ENCODE assay signal across 8 mouse cellular contexts in genomic region chr4:133251214-133251613, GRCm38 (mm10). TPM values are rescaled to one million over a fixed set of nuclear protein-coding genes. Genes with fewer than 3 reads are reported as not detected.
A peak's percentile ranks its signal among the peaks of the same experiment; 100 is the strongest.
DNase-seq lines count a peak whose midpoint lies in the region; ATAC-seq lines count a peak whose summit lies in the region.

No protein-coding gene starts in this region.

- intact Hi-C loops in heart, postnatal 10 days (cut with DNase I): loop anchor here (1.0 to 5.0 kb wide), 3 partner anchors 34 to 242 kb away; no protein-coding TSS in a partner anchor

- H3K4me1 ChIP-seq in heart, embryonic 15.5 days (replicated peaks): peaks cover 23% of the 10 kb centered on the region
- peaks cover 12% of the 10 kb centered on the region for H3K4me1 ChIP-seq in forebrain, embryonic 12.5 days
- peaks cover 12% of the 10 kb centered on the region for H3K4me1 ChIP-seq in neural tube, embryonic 13.5 days (replicated peaks)

- peak overlapping the region; percentile 32; the same call in 1 of the 2 replicates for H3K9ac ChIP-seq in heart, embryonic 15.5 days
- H3K9ac ChIP-seq in forebrain, embryonic 12.5 days: peak overlapping the region; percentile 49
- peak overlapping the region; percentile 59 for H3K9ac ChIP-seq in neural tube, embryonic 13.5 days

- no peak overlapping the region for H3K27ac ChIP-seq in heart, embryonic 15.5 days
- H3K27ac ChIP-seq in forebrain, embryonic 12.5 days: no peak overlapping the region
- H3K27ac ChIP-seq in neural tube, embryonic 13.5 days (replicated peaks): no peak overlapping the region

- peak overlapping the region; percentile 62 for H3K4me2 ChIP-seq in heart, embryonic 15.5 days
- H3K4me2 ChIP-seq in forebrain, embryonic 12.5 days: peak overlapping the region; percentile 62
- peak overlapping the region; percentile 53 for H3K4me2 ChIP-seq in neural tube, embryonic 13.5 days

- no peaks in the 10 kb centered on the region for H3K9me3 ChIP-seq in heart, embryonic 15.5 days (replicated peaks)
- H3K9me3 ChIP-seq in forebrain, embryonic 12.5 days: no peaks in the 10 kb centered on the region
- H3K9me3 ChIP-seq in neural tube, embryonic 13.5 days: no peaks in the 10 kb centered on the region

- H3K27me3 ChIP-seq in heart, embryonic 15.5 days: peaks cover 82% of the 10 kb centered on the region
- peaks cover 94% of the 10 kb centered on the region for H3K27me3 ChIP-seq in forebrain, embryonic 12.5 days
- H3K27me3 ChIP-seq in neural tube, embryonic 13.5 days: peaks cover 96% of the 10 kb centered on the region

- WGBS in heart, embryonic 15.5 days: 12% methylated on average over 31 of the region's 31 CpGs
- under 1% methylated on average over 28 of the region's 31 CpGs for WGBS in forebrain, embryonic 12.5 days
- WGBS in neural tube, embryonic 13.5 days: 1% methylated on average over 31 of the region's 31 CpGs

- ATAC-seq in heart, embryonic 15.5 days (replicated peaks; ENCODE audit: insufficient number of reproducible peaks, insufficient read depth, low FRiP score, low read depth): no peak
- ATAC-seq in forebrain, embryonic 12.5 days (ENCODE audit: low FRiP score): no peak
- ATAC-seq in neural tube, embryonic 13.5 days (ENCODE audit: low read depth): no peak
- ATAC-seq in erythroblast, adult 5-6 weeks (replicated peaks; ENCODE audit: low FRiP score, poor library complexity, severe bottlenecking): no peak

- peak overlapping the region; percentile 44 for H3K4me3 ChIP-seq in heart, embryonic 15.5 days
- H3K4me3 ChIP-seq in forebrain, embryonic 12.5 days (replicated peaks): peak overlapping the region; percentile 38
- H3K4me3 ChIP-seq in neural tube, embryonic 13.5 days: peak overlapping the region; percentile 27

- no peak for DNase-seq in heart, postnatal 10 days
- peak; percentile 31 for DNase-seq in brain, adult 2 months (ENCODE audit: low read depth, low spot score)
- DNase-seq in kidney, postnatal 36 days: peak; percentile 18 to 52
- DNase-seq in adrenal gland, adult 2 months: no peak

- no peaks in the 10 kb centered on the region for H3K36me3 ChIP-seq in heart, embryonic 15.5 days
- H3K36me3 ChIP-seq in forebrain, embryonic 12.5 days (replicated peaks): no peaks in the 10 kb centered on the region
- H3K36me3 ChIP-seq in neural tube, embryonic 13.5 days: no peaks in the 10 kb centered on the region

RNA-seq across cellular contexts. Expression of gene Map3k6, which starts 10.6 kb away (rescaled TPM):
- 2.9 and 3.4 TPM in 2 replicates for polyA plus RNA-seq in heart, embryonic 15.5 days (2015; fragmentation: Nextera tagmentation; extraction: Ambion mirVana)
- 10 to 100 TPM in 1 of 2 experiments, 1 to 10 TPM in 1; 8.2 to 30.7 TPM for total RNA-seq in heart, postnatal 10 days (2021)
- polyA plus RNA-seq in forebrain, embryonic 12.5 days (2016; fragmentation: Nextera tagmentation; extraction: Ambion mirVana): 1.3 TPM in 2 replicates
- 1.9 and 2.7 TPM in 2 replicates for polyA plus RNA-seq in neural tube, embryonic 13.5 days (2015; fragmentation: Nextera tagmentation; extraction: Ambion mirVana)
- total RNA-seq in erythroblast, adult 5-6 weeks (2015; ENCODE audit: low replicate concordance): 0.96 and 4.6 TPM in 2 replicates
- total RNA-seq in erythroblast, adult 5-6 weeks (2017; ENCODE audit: low replicate concordance): 0.42 TPM in 1 of 2 replicates, not detected in the other
- 10 to 100 TPM; 22.4 to 22.9 TPM for total RNA-seq in adrenal gland, adult 2 months (2021)
- polyA plus RNA-seq in adrenal gland, adult 2 months (2012; rRNA removed): 17.5 and 17.6 TPM in 2 replicates

RNA-seq across cellular contexts. Expression of gene Sytl1, which starts 11.7 kb away (rescaled TPM):
- polyA plus RNA-seq in heart, embryonic 15.5 days (2015; fragmentation: Nextera tagmentation; extraction: Ambion mirVana): 0.96 and 4.9 TPM in 2 replicates
- 1 to 10 TPM in 1 of 2 experiments, under 1 TPM in 1; 0.74 to 1.5 TPM for total RNA-seq in heart, postnatal 10 days (2021)
- polyA plus RNA-seq in forebrain, embryonic 12.5 days (2016; fragmentation: Nextera tagmentation; extraction: Ambion mirVana): 0.74 and 0.80 TPM in 2 replicates
- 0.25 and 0.28 TPM in 2 replicates for polyA plus RNA-seq in neural tube, embryonic 13.5 days (2015; fragmentation: Nextera tagmentation; extraction: Ambion mirVana)
- 0.96 and 1.0 TPM in 2 replicates for total RNA-seq in erythroblast, adult 5-6 weeks (2015; ENCODE audit: low replicate concordance)
- total RNA-seq in erythroblast, adult 5-6 weeks (2017; ENCODE audit: low replicate concordance): 0.28 and 1.4 TPM in 2 replicates
- total RNA-seq in adrenal gland, adult 2 months (2021): 1 to 10 TPM; 1.4 to 1.9 TPM
- 2.2 and 2.8 TPM in 2 replicates for polyA plus RNA-seq in adrenal gland, adult 2 months (2012; rRNA removed)

RNA-seq across cellular contexts. Expression of gene Tmem222, which starts 26.4 kb away (rescaled TPM):
- polyA plus RNA-seq in heart, embryonic 15.5 days (2015; fragmentation: Nextera tagmentation; extraction: Ambion mirVana): 46.1 and 58.9 TPM in 2 replicates
- 10 to 100 TPM; 28.7 to 31.7 TPM for total RNA-seq in heart, postnatal 10 days (2021)
- polyA plus RNA-seq in forebrain, embryonic 12.5 days (2016; fragmentation: Nextera tagmentation; extraction: Ambion mirVana): 70.9 and 74.3 TPM in 2 replicates
- 98.0 and 104 TPM in 2 replicates for polyA plus RNA-seq in neural tube, embryonic 13.5 days (2015; fragmentation: Nextera tagmentation; extraction: Ambion mirVana)
- 9.8 and 22.3 TPM in 2 replicates for total RNA-seq in erythroblast, adult 5-6 weeks (2015; ENCODE audit: low replicate concordance)
- total RNA-seq in erythroblast, adult 5-6 weeks (2017; ENCODE audit: low replicate concordance): 1.5 and 6.7 TPM in 2 replicates
- 10 to 100 TPM; 59.7 to 78.2 TPM for total RNA-seq in adrenal gland, adult 2 months (2021)
- 123 and 125 TPM in 2 replicates for polyA plus RNA-seq in adrenal gland, adult 2 months (2012; rRNA removed)

RNA-seq across cellular contexts. Expression of gene Gpr3, which starts 38.9 kb away (rescaled TPM):
- 0.05 and 0.34 TPM in 2 replicates for polyA plus RNA-seq in heart, embryonic 15.5 days (2015; fragmentation: Nextera tagmentation; extraction: Ambion mirVana)
- under 1 TPM in 1 of 2 experiments, not detected in 1; 0.12 TPM for total RNA-seq in heart, postnatal 10 days (2021)
- 0.14 and 0.29 TPM in 2 replicates for polyA plus RNA-seq in forebrain, embryonic 12.5 days (2016; fragmentation: Nextera tagmentation; extraction: Ambion mirVana)
- polyA plus RNA-seq in neural tube, embryonic 13.5 days (2015; fragmentation: Nextera tagmentation; extraction: Ambion mirVana): 0.77 and 1.1 TPM in 2 replicates
- total RNA-seq in erythroblast, adult 5-6 weeks (2015; ENCODE audit: low replicate concordance): not detected in 2 replicates
- not detected in 2 replicates for total RNA-seq in erythroblast, adult 5-6 weeks (2017; ENCODE audit: low replicate concordance)
- total RNA-seq in adrenal gland, adult 2 months (2021): under 1 TPM; 0.17 to 0.21 TPM
- 0.49 and 1.1 TPM in 2 replicates for polyA plus RNA-seq in adrenal gland, adult 2 months (2012; rRNA removed)

RNA-seq across cellular contexts. Expression of gene Cd164l2, which starts 39.3 kb away (rescaled TPM):
- polyA plus RNA-seq in heart, embryonic 15.5 days (2015; fragmentation: Nextera tagmentation; extraction: Ambion mirVana): 0.28 and 1.7 TPM in 2 replicates
- not detected for total RNA-seq in heart, postnatal 10 days (2021)
- 0.47 and 0.50 TPM in 2 replicates for polyA plus RNA-seq in forebrain, embryonic 12.5 days (2016; fragmentation: Nextera tagmentation; extraction: Ambion mirVana)
- 1.1 and 1.6 TPM in 2 replicates for polyA plus RNA-seq in neural tube, embryonic 13.5 days (2015; fragmentation: Nextera tagmentation; extraction: Ambion mirVana)
- not detected in 2 replicates for total RNA-seq in erythroblast, adult 5-6 weeks (2015; ENCODE audit: low replicate concordance)
- total RNA-seq in erythroblast, adult 5-6 weeks (2017; ENCODE audit: low replicate concordance): not detected in 2 replicates
- total RNA-seq in adrenal gland, adult 2 months (2021): 1 to 10 TPM; 1.6 to 4.0 TPM
- polyA plus RNA-seq in adrenal gland, adult 2 months (2012; rRNA removed): 2.5 and 5.6 TPM in 2 replicates

Comparison
In these comparisons a context has a peak if more than half of its experiments do, and no peak if none do; other contexts are left out.
1. DNase-seq: peak in brain, adult 2 months (single experiment) and kidney, postnatal 36 days (2 of 2); none in heart, postnatal 10 days (0 of 2) and adrenal gland, adult 2 months (single experiment).
2. Peak in every context shown above with its lines, with median percentiles within 50 percentile points of each other: H3K4me2 ChIP-seq, H3K4me3 ChIP-seq and H3K9ac ChIP-seq.